Mouse (Mus musculus): ENCODE measurements around the gene Syngr3. TPM values are rescaled to one million over a fixed set of nuclear protein-coding genes. Genes with fewer than 3 reads are reported as not detected.

Syngr3 gene
- polyA plus RNA-seq, 2 experiments: 0.06 to 0.08 TPM

DNA sequence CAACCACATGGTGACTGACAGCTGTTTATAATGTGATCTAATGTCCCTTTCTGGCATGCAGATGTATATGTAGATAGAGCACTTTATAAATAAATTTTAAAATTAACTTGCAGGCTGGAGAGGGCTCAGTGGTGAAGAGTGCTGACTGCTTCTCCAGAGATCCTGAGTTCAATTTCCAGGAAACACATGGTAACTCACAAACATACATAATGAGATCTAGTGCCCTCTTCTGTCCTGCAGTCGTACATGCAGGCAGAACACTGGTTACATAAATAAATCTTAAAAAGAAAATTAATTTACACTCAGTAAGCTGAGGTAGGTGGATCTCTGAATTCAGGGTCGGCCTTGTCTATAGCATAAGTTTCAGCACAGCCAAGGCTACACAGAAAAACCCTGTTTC, 18.9 kb upstream of the Syngr3 start:
- 18% methylated on average over 2 of the region's 2 CpGs for WGBS (ENCODE audit: insufficient replicate concordance)
- no peak for ATAC-seq (ENCODE audit: insufficient read depth)
- peak overlapping the region; percentile 97 for H3K4me2 ChIP-seq (ENCODE audit: low read depth)
- H3K9ac ChIP-seq (replicated peaks): no peak overlapping the region
- peaks cover 12 to 14% of the 10 kb centered on the region in 2 experiments for H3K4me1 ChIP-seq (replicated peaks; ENCODE audit: control insufficient read depth in 2 of 2, insufficient read depth in 2 of 2, low read length in 1 of 2)
- no peak overlapping the region for H3K27ac ChIP-seq
- H3K4me3 ChIP-seq (ENCODE audit: insufficient read depth in 1 of 2, low read depth in 2 of 2, low read length in 2 of 2): peak overlapping the region in 1 of 2 experiments; percentile 86; a peak in 2 of 4 replicates
- no peaks in the 10 kb centered on the region for H3K27me3 ChIP-seq (ENCODE audit: control insufficient read depth, insufficient read depth, low read length)
- H3K36me3 ChIP-seq (replicated peaks; ENCODE audit: control insufficient read depth, insufficient read depth, low read depth): peaks cover 3% of the 10 kb centered on the region; the same call in 1 of the 2 replicates
- no peaks in the 10 kb centered on the region for H3K9me3 ChIP-seq (ENCODE audit: control insufficient read depth, low read length)
- DNase-seq (ENCODE audit: low read depth in 3 of 3, low spot score in 3 of 3): peak in 1 of 3 experiments; percentile 61
- TF ChIP-seq EP300 (IDR thresholded peaks at IDR 0.05; ENCODE audit: low read depth) (no peak), CTCF (IDR thresholded peaks at IDR 0.05; ENCODE audit: low read depth) (peak; percentile 58; the same call in 1 of the 2 replicates)

DNA sequence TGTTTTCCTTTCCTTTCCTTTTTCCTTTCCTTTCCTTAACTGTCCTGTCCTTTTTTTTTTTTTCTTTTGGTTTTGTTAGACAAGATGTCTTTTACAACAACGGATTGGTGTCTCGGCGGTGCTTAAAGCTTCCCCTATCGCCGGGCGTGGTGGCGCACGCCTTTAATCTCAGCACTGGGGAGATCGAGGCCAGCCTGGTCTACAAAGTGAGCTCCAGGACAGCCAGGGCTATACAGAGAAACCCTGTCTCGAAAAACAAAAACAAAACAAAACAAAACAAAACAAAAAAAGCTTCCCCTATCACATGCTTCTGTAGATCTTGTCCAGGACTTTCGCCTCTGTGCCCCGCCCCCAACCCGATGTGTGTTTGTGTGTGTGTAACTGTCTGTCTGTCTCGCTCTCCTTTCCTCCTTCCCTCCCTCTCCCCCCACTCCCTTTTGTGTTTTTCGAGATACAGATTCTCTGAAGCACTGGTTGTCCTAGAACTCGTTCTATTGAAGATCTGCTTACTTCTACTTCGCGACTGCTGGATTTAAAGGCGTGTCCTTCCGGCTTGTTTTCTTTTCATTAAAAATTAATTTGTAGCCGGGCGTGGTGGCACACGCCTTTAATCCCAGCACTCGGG, 18.2 kb upstream of the Syngr3 start:
- TF ChIP-seq CTCF (IDR thresholded peaks at IDR 0.05; ENCODE audit: low read depth) (no peak), EP300 (IDR thresholded peaks at IDR 0.05; ENCODE audit: low read depth) (no peak)
- 3% methylated on average over 24 of the region's 24 CpGs for WGBS (ENCODE audit: insufficient replicate concordance)
- peaks cover 12 to 14% of the 10 kb centered on the region in 2 experiments for H3K4me1 ChIP-seq (replicated peaks; ENCODE audit: control insufficient read depth in 2 of 2, insufficient read depth in 2 of 2, low read length in 1 of 2)
- H3K9me3 ChIP-seq (ENCODE audit: control insufficient read depth, low read length): no peaks in the 10 kb centered on the region
- H3K9ac ChIP-seq (replicated peaks): peak overlapping the region; percentile 83
- H3K4me3 ChIP-seq (ENCODE audit: insufficient read depth in 1 of 2, low read depth in 2 of 2, low read length in 2 of 2): peak overlapping the region; percentile 72 to 86
- H3K4me2 ChIP-seq (ENCODE audit: low read depth): peak overlapping the region; percentile 97
- H3K27ac ChIP-seq: peak overlapping the region; percentile 90
- peak; percentile 61; the same call in 1 of the 2 replicates for ATAC-seq (ENCODE audit: insufficient read depth)
- no peak for DNase-seq (ENCODE audit: low read depth in 3 of 3, low spot score in 3 of 3)
- no peaks in the 10 kb centered on the region for H3K27me3 ChIP-seq (ENCODE audit: control insufficient read depth, insufficient read depth, low read length)
- peaks cover 4% of the 10 kb centered on the region; the same call in 1 of the 2 replicates for H3K36me3 ChIP-seq (replicated peaks; ENCODE audit: control insufficient read depth, insufficient read depth, low read depth)

DNA sequence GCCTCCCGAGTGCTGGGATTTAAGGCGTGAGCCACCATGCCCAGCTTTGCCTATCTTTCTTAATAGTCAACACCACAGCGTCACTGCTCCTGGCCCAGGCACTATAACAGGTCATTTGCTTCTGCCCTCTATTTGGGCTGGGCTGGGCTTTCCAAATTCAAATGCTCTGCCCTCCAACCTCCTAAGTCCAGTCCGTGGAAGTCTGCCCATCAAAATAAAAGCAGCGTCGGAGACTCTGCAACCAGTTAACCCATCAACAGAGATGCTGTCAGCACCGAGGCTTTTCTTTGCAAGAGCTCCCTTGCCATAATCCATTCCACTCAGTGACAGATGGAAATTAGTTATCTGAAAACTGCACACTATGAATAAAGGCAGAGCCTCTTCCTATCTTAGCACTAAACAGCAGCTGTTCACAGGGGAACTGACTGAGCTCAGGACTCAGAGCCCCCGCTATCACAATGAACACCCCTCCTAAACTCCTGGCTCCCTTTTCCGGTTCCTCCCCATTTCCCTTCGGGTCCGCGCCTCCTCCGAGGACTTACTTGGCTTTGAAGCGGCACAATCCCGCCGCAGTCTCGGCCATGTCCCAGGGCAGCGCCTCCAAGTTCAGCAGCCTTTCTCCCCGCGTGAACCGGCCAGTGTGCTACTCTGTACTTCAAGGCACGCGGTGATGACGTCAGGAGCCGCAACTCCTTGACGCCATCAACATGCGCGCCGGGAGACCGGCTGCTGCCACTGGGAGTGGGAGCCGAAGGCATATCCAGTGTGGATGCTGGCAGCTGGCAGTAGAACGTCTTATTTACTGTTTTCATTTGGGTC, 17.4 kb upstream of the Syngr3 start, which contains the start of gene Tbl3:
Tbl3 (minus strand) TSS at position 679 of the 819 bp plus-strand sequence.
- H3K36me3 ChIP-seq (replicated peaks; ENCODE audit: control insufficient read depth, insufficient read depth, low read depth): peaks cover 6% of the 10 kb centered on the region
- peak within 1 kb of the TSS; percentile 72 to 86 for H3K4me3 ChIP-seq (ENCODE audit: insufficient read depth in 1 of 2, low read depth in 2 of 2, low read length in 2 of 2)
- TF ChIP-seq CTCF (IDR thresholded peaks at IDR 0.05; ENCODE audit: low read depth) (no peak; the same call in 1 of the 2 replicates), EP300 (IDR thresholded peaks at IDR 0.05; ENCODE audit: low read depth) (peak; percentile 38; the same call in 1 of the 2 replicates)
- H3K4me2 ChIP-seq (ENCODE audit: low read depth): peak within 1 kb of the TSS; percentile 97
- H3K27me3 ChIP-seq (ENCODE audit: control insufficient read depth, insufficient read depth, low read length): no peaks in the 10 kb centered on the region
- peak within 1 kb of the TSS; percentile 83 for H3K9ac ChIP-seq (replicated peaks)
- H3K4me1 ChIP-seq (replicated peaks; ENCODE audit: control insufficient read depth in 2 of 2, insufficient read depth in 2 of 2, low read length in 1 of 2): peaks cover 12 to 14% of the 10 kb centered on the region in 2 experiments
- DNase-seq (ENCODE audit: low read depth in 3 of 3, low spot score in 3 of 3) (peak; percentile 85 to 90 (median 88)), ATAC-seq (ENCODE audit: insufficient read depth) (peak; percentile 89)
- peak within 1 kb of the TSS; percentile 90 for H3K27ac ChIP-seq
- WGBS (ENCODE audit: insufficient replicate concordance): 1% methylated on average over 32 of the region's 32 CpGs
- no peaks in the 10 kb centered on the region for H3K9me3 ChIP-seq (ENCODE audit: control insufficient read depth, low read length)

DNA sequence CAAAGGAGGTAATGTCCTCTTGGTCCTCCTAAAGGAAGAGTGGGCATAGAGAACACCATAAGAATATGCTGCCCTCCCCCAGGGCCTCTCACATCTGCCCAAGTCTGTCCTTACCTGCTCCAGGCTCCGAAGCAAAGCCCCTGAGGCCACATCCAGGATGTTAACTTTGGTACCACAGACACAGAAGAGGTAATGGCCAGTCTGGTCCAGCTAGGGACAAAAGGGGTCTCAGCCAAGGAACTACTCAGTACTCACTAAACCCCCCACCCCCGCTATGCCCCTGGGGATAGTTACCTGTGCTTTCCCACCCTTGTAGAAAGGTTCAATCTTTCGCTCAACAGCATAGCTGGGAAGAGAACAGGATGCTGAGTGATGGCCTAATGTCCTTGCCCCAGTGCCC, 16.1 kb upstream of the Syngr3 start:
- 80% methylated on average over 3 of the region's 3 CpGs for WGBS (ENCODE audit: insufficient replicate concordance)

DNA sequence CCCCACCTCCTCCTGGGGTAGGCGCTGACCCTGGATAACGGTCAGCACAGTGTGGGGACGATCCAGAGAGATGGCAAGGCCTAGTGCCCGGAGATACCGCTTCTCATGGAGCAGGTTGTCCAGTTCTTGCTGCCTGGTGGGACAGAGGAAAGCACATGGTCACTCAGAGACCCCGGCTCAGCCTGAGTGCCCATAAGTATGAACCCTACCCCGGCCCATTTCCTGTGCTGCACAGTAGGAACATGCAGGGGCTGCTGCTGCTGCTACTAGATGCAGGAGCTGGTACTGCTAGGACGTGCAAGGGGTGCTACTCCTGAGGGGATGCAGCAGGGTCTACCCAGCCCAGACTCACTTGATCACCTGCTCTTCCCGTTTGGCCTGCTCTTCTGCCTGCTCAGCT, 11.5 kb upstream of the Syngr3 start:
- Histone ChIP-seq H3K4me2 (ENCODE audit: low read depth) (no peak overlapping the region), H3K4me3 (ENCODE audit: insufficient read depth in 1 of 2, low read depth in 2 of 2, low read length in 2 of 2) (no peak overlapping the region), H3K9me3 (ENCODE audit: control insufficient read depth, low read length) (no peaks in the 10 kb centered on the region), H3K27me3 (ENCODE audit: control insufficient read depth, insufficient read depth, low read length) (no peaks in the 10 kb centered on the region), H3K9ac (replicated peaks) (no peak overlapping the region), H3K27ac (no peak overlapping the region), H3K4me1 (replicated peaks; ENCODE audit: control insufficient read depth in 2 of 2, insufficient read depth in 2 of 2, low read length in 1 of 2) (peaks cover 6 to 7% of the 10 kb centered on the region in 2 experiments), H3K36me3 (replicated peaks; ENCODE audit: control insufficient read depth, insufficient read depth, low read depth) (peaks cover 14% of the 10 kb centered on the region)
- 81% methylated on average over 9 of the region's 9 CpGs for WGBS (ENCODE audit: insufficient replicate concordance)
- ATAC-seq (ENCODE audit: insufficient read depth) (no peak), DNase-seq (ENCODE audit: low read depth in 3 of 3, low spot score in 3 of 3) (no peak)
- TF ChIP-seq EP300 (IDR thresholded peaks at IDR 0.05; ENCODE audit: low read depth) (no peak), CTCF (IDR thresholded peaks at IDR 0.05; ENCODE audit: low read depth) (no peak)

More for the DNA sequence above, 16.1 kb upstream of the Syngr3 start:
- no peak for TF ChIP-seq EP300 (IDR thresholded peaks at IDR 0.05; ENCODE audit: low read depth)
- no peak for TF ChIP-seq CTCF (IDR thresholded peaks at IDR 0.05; ENCODE audit: low read depth)
- H3K4me2 ChIP-seq (ENCODE audit: low read depth): no peak overlapping the region; the same call in 1 of the 2 replicates
- H3K27ac ChIP-seq: no peak overlapping the region
- ATAC-seq (ENCODE audit: insufficient read depth): no peak
- no peak overlapping the region for H3K9ac ChIP-seq (replicated peaks)
- no peaks in the 10 kb centered on the region for H3K9me3 ChIP-seq (ENCODE audit: control insufficient read depth, low read length)
- DNase-seq (ENCODE audit: low read depth in 3 of 3, low spot score in 3 of 3): no peak
- no peaks in the 10 kb centered on the region for H3K27me3 ChIP-seq (ENCODE audit: control insufficient read depth, insufficient read depth, low read length)
- H3K4me1 ChIP-seq (replicated peaks; ENCODE audit: control insufficient read depth in 2 of 2, insufficient read depth in 2 of 2, low read length in 1 of 2): peaks cover 12 to 14% of the 10 kb centered on the region in 2 experiments
- no peak overlapping the region for H3K4me3 ChIP-seq (ENCODE audit: insufficient read depth in 1 of 2, low read depth in 2 of 2, low read length in 2 of 2)
- H3K36me3 ChIP-seq (replicated peaks; ENCODE audit: control insufficient read depth, insufficient read depth, low read depth): peaks cover 14% of the 10 kb centered on the region
